Mouse (Mus musculus): ENCODE results near the gene Pde6d. TPM values are rescaled to one million over a fixed set of nuclear protein-coding genes. Genes with fewer than 3 reads are reported as not detected.

Gene Pde6d
- polyA plus RNA-seq, 1 experiment = 24.3 TPM

- Histone ChIP-seq H3K4me3 (ENCODE audit: insufficient read depth, low read depth, low read length) (peak overlapping the region; percentile 79), H3K27ac (replicated peaks; ENCODE audit: low read depth, low read length) (peak overlapping the region; percentile 98), H3K4me1 (ENCODE audit: control insufficient read depth, insufficient read depth, insufficient read length, low read length) (peaks cover 13% of the 10 kb centered on the region)
These were observed 77.6 kb downstream of the Pde6d start for GRCm38 (mm10) chr1:86504697-86505421.

DNA sequence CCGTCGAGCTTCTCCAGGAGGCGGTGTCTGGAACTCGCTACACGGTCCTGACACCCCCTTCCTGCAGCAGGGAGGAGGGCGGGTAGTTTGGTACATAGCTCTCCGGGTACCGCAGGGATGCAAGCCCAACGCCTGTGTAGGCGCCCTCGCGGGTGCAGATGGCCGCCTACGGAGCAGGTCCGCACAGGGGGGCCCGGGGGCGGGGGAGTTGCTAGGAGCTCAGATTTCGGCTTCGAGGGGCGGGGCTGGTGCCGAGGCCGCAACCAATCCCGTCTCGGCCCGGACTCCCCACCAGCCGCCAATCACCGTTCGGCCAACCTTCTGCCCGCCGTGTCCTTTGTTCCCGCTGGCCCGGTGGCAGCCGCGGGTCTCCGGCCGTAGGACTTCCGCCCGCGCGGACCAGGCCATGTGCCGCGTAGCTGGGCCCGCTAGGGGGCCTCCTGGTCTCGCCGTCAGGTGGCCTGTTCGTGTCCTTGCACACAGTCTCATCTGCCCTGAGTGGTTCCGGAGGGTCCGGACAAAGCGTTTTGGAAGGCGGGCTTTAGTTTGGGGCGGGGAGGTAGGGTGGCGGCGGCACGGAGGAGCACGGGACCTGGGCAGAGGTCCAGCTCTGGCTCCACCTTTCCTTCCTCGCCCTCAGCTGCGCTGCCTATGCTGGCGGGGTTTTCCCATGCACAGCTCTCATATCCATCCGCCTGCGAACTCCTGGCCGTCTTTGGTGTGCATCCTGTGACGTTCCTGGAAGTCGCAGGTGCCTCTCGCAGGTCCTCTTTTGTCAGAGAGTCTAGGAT is 78.3 kb downstream of the Pde6d start:
- peaks cover 13% of the 10 kb centered on the region for H3K4me1 ChIP-seq (ENCODE audit: control insufficient read depth, insufficient read depth, insufficient read length, low read length)
- peak overlapping the region; percentile 79 for H3K4me3 ChIP-seq (ENCODE audit: insufficient read depth, low read depth, low read length)
- peak overlapping the region; percentile 98 for H3K27ac ChIP-seq (replicated peaks; ENCODE audit: low read depth, low read length)

DNA sequence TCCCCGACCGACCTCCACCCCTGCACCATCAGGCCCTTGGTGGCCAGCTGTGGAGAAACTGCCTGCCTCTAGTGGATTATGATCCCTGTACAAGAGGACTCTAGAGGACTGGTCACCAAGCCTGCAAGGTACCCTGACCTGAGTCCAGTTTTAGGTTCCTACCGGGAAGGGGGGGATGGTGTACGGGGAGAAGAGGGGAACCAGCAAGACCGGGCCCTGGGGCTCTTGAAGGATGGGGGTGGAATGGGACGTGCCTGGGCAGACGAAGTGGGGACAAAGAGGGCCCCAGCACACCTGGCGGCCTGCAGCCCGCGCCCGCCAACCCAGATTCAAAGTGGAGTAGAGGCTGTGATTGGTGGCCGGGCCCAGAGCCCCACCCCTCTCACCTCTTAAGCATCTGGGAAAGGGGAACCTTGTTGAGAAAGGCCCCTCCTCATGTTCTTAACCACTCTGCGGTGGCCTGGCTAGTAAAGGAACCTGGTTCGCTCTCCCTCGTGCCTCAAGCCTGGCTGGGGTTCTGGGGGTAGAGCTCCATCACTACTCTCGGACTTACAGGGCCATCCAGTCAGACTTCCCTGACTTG is 79.2 kb downstream of the Pde6d start:
- H3K4me1 ChIP-seq (ENCODE audit: control insufficient read depth, insufficient read depth, insufficient read length, low read length) = peaks cover 13% of the 10 kb centered on the region
- peak overlapping the region; percentile 98 for H3K27ac ChIP-seq (replicated peaks; ENCODE audit: low read depth, low read length)
- H3K4me3 ChIP-seq (ENCODE audit: insufficient read depth, low read depth, low read length) = peak overlapping the region; percentile 79

GRCm38 (mm10) chr1:86502221-86503048 is 80.0 kb downstream of the Pde6d start:
- H3K4me1 ChIP-seq (ENCODE audit: control insufficient read depth, insufficient read depth, insufficient read length, low read length) = peaks cover 13% of the 10 kb centered on the region
- H3K4me3 ChIP-seq (ENCODE audit: insufficient read depth, low read depth, low read length) = no peak overlapping the region
- H3K27ac ChIP-seq (replicated peaks; ENCODE audit: low read depth, low read length) = no peak overlapping the region

- Histone ChIP-seq H3K4me1 (ENCODE audit: control insufficient read depth, insufficient read depth, insufficient read length, low read length) (peaks cover 13% of the 10 kb centered on the region), H3K27ac (replicated peaks; ENCODE audit: low read depth, low read length) (no peak overlapping the region), H3K4me3 (ENCODE audit: insufficient read depth, low read depth, low read length) (no peak overlapping the region)
These were observed 80.9 kb downstream of the Pde6d start for GRCm38 (mm10) chr1:86501559-86501958.

DNA sequence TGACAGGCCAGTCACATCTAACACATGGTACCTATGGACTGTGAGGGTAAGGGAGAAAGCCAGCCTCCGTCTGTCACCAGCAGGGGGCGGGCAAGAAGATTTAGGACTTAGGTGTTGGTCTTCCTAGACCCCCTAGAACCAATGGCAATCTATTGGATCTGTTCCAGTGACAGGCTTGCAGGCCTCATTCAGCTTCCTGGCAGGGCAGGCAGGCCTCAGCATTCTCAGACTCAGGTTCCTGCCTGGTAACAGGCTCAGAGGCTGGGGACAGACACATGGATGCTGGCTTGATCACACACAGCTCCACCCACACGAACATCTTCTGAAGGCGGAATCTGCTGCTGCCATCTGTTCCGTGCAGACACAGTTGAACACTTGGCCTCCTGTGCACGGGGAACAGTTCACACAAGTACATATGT is 81.3 kb downstream of the Pde6d start:
- no peak overlapping the region for H3K4me3 ChIP-seq (ENCODE audit: insufficient read depth, low read depth, low read length)
- H3K4me1 ChIP-seq (ENCODE audit: control insufficient read depth, insufficient read depth, insufficient read length, low read length) = peaks cover 13% of the 10 kb centered on the region
- H3K27ac ChIP-seq (replicated peaks; ENCODE audit: low read depth, low read length) = no peak overlapping the region

GRCm38 (mm10) chr1:86500681-86501080 is 81.7 kb downstream of the Pde6d start:
- no peak overlapping the region for H3K27ac ChIP-seq (replicated peaks; ENCODE audit: low read depth, low read length)
- H3K4me1 ChIP-seq (ENCODE audit: control insufficient read depth, insufficient read depth, insufficient read length, low read length) = peaks cover 13% of the 10 kb centered on the region
- no peak overlapping the region for H3K4me3 ChIP-seq (ENCODE audit: insufficient read depth, low read depth, low read length)

- Histone ChIP-seq H3K4me3 (ENCODE audit: insufficient read depth, low read depth, low read length) (no peak overlapping the region), H3K4me1 (ENCODE audit: control insufficient read depth, insufficient read depth, insufficient read length, low read length) (peaks cover 6% of the 10 kb centered on the region), H3K27ac (replicated peaks; ENCODE audit: low read depth, low read length) (no peak overlapping the region)
These were observed 82.5 kb downstream of the Pde6d start for GRCm38 (mm10) chr1:86499903-86500302.

DNA sequence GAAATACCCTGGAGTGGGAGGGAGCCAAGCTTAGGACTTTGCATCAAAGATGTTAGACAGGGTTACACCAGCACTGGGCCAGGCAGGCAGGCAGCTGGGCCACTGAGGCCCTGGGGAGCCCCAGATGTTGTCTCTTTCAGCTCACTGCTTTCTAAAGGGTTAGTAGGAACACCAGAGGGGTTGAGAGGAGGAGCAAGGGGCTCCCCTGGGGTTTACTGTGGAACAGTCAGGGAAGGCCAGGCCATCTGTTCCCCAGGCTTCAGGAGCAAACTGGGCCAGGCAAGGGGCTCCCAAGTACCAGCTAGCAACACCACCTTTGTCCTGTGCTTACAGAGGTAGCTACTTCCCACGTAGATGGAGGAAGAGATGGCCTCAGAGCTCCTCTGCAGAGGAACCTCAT is 83.8 kb downstream of the Pde6d start:
- H3K4me3 ChIP-seq (ENCODE audit: insufficient read depth, low read depth, low read length) = no peak overlapping the region

DNA sequence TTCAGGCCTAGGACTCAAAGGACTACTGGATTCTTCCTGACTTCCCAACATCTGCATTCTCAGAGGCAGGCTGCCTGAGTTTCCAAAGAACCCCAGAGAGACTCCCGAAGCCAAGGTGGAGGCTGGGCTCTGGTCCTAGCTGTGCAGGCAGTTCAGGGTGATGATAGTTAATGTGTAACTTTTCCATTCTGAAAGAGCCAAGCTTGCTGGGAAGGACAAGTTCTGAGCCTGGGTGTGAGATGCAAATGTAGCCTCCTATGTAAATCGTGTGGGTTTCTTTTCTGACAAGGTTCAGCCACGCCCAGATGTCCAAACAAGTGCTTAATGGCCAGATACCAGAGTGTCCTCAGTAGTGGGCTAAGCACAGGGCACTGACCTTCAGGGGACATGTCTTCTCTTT is 84.4 kb downstream of the Pde6d start:
- no peaks in the 10 kb centered on the region for H3K4me1 ChIP-seq (ENCODE audit: control insufficient read depth, insufficient read depth, insufficient read length, low read length)
- H3K4me3 ChIP-seq (ENCODE audit: insufficient read depth, low read depth, low read length) = no peak overlapping the region
- no peak overlapping the region for H3K27ac ChIP-seq (replicated peaks; ENCODE audit: low read depth, low read length)

More for the DNA sequence above, 83.8 kb downstream of the Pde6d start:
- Histone ChIP-seq H3K27ac (replicated peaks; ENCODE audit: low read depth, low read length) (0 out of 2 replicates have a peak overlapping the region, but pooled peaks have one; percentile 10), H3K4me1 (ENCODE audit: control insufficient read depth, insufficient read depth, insufficient read length, low read length) (peaks cover 4% of the 10 kb centered on the region; the same call in 1 of the 2 replicates)

GRCm38 (mm10) chr1:86497361-86497760 is 85.1 kb downstream of the Pde6d start:
- no peak overlapping the region for H3K4me3 ChIP-seq (ENCODE audit: insufficient read depth, low read depth, low read length)
- peak overlapping the region; percentile 23; the same call in 1 of the 2 replicates for H3K27ac ChIP-seq (replicated peaks; ENCODE audit: low read depth, low read length)
- H3K4me1 ChIP-seq (ENCODE audit: control insufficient read depth, insufficient read depth, insufficient read length, low read length) = peaks cover under 1% of the 10 kb centered on the region

DNA sequence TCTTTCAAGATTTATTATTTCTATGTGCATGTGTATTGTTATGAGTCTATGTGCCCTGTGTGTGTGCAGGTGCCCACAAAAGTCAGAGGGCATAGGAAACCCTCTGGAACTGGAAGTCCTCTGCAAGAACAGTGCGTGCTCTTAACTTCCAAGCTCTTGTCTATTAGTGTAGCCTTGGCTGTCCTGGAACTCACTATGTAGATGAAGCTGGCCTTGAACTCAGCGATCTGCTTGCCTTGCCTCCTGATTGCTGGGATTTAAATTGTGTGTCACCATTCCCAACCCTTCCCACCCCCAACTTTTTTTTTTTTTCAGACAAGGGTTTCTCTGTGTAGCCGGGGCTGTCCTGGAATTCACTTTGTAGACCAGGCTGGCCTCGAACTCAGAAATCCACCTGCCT is 86.1 kb downstream of the Pde6d start:
- Histone ChIP-seq H3K27ac (replicated peaks; ENCODE audit: low read depth, low read length) (no peak overlapping the region), H3K4me3 (ENCODE audit: insufficient read depth, low read depth, low read length) (no peak overlapping the region), H3K4me1 (ENCODE audit: control insufficient read depth, insufficient read depth, insufficient read length, low read length) (peaks cover 10% of the 10 kb centered on the region)

DNA sequence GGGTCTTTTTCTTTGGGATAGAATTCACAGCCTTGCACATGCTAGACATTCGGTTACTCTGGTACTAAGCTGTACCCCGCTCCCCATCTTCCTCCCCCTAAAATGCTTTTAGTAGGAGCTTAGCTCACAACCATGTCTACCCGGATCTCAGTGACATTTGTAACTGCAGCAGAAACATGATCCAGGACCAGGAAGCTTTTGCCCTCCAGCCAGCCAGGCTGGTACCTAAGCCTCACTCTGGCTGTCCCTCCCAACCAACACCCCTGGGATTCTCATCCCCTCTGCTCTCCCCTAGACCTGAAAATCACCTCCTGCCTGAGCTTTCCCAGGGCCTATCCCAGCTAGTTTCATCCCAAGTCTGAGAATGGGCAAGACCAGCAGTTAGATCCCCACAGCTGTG is 88.6 kb downstream of the Pde6d start:
- Histone ChIP-seq H3K4me1 (ENCODE audit: control insufficient read depth, insufficient read depth, insufficient read length, low read length) (peaks cover 18% of the 10 kb centered on the region), H3K27ac (replicated peaks; ENCODE audit: low read depth, low read length) (no peak overlapping the region), H3K4me3 (ENCODE audit: insufficient read depth, low read depth, low read length) (no peak overlapping the region)

Data from brown adipose tissue, adult 24 weeks (tissue).